Mouse (Mus musculus): ENCODE results near the gene Fam163b.
A peak's percentile ranks its signal among the peaks of the same experiment; 100 is the strongest.

The Fam163b gene

GRCm38 (mm10) chr2:27141950-27142693 lies at the start of gene Fam163b:
Fam163b (minus strand) TSS chr2:27142491.
- peak; percentile 76 for DNase-seq

- no peak for DNase-seq
Measured at GRCm38 (mm10) chr2:27189994-27190393, 47.7 kb upstream of the Fam163b start.

GRCm38 (mm10) chr2:27187531-27187930 lies 45.2 kb upstream of the Fam163b start:
- DNase-seq = no peak

- no peak for DNase-seq
Measured at GRCm38 (mm10) chr2:27183734-27184133, 41.4 kb upstream of the Fam163b start.

- no peak for DNase-seq
Measured at GRCm38 (mm10) chr2:27181907-27182306, 39.6 kb upstream of the Fam163b start.

GRCm38 (mm10) chr2:27179101-27179500 lies 36.8 kb upstream of the Fam163b start:
- DNase-seq = peak; percentile 49

- no peak for DNase-seq
Measured at GRCm38 (mm10) chr2:27175696-27176267, 33.5 kb upstream of the Fam163b start.

GRCm38 (mm10) chr2:27174242-27174641 lies 32.0 kb upstream of the Fam163b start:
- no peak for DNase-seq

GRCm38 (mm10) chr2:27166999-27167398 lies 24.7 kb upstream of the Fam163b start:
- peak; percentile 48 for DNase-seq

- peak; percentile 41 for DNase-seq
Measured at GRCm38 (mm10) chr2:27166074-27166473, 23.8 kb upstream of the Fam163b start.

- DNase-seq = peak; percentile 79
Measured at GRCm38 (mm10) chr2:27164796-27165590, 22.7 kb upstream of the Fam163b start, which contains the start of gene Dbh. Dbh (plus strand) TSS chr2:27165233.

GRCm38 (mm10) chr2:27163851-27164250 lies 21.6 kb upstream of the Fam163b start:
- peak; percentile 38 for DNase-seq

- no peak for DNase-seq
Measured at GRCm38 (mm10) chr2:27162656-27163055, 20.4 kb upstream of the Fam163b start.

GRCm38 (mm10) chr2:27161526-27161925 lies 19.2 kb upstream of the Fam163b start:
- no peak for DNase-seq

- DNase-seq = no peak
Measured at GRCm38 (mm10) chr2:27156596-27156995, 14.3 kb upstream of the Fam163b start.

- no peak for DNase-seq
Measured at GRCm38 (mm10) chr2:27154466-27155185, 12.3 kb upstream of the Fam163b start.

- no peak for DNase-seq
Measured at GRCm38 (mm10) chr2:27149457-27149856, 7.2 kb upstream of the Fam163b start.

- DNase-seq = no peak
Measured at GRCm38 (mm10) chr2:27146840-27147239, 4.5 kb upstream of the Fam163b start.

- no peak for DNase-seq
Measured at GRCm38 (mm10) chr2:27144957-27145356, 2.7 kb upstream of the Fam163b start.

GRCm38 (mm10) chr2:27138356-27138755 lies 3.9 kb downstream of the Fam163b start:
- DNase-seq = no peak

GRCm38 (mm10) chr2:27136789-27137188 lies 5.5 kb downstream of the Fam163b start:
- no peak for DNase-seq

GRCm38 (mm10) chr2:27136336-27136735 lies 6.0 kb downstream of the Fam163b start:
- no peak for DNase-seq

- no peak for DNase-seq
Measured at GRCm38 (mm10) chr2:27135935-27136334, 6.4 kb downstream of the Fam163b start.

Measured in right cerebral cortex, postnatal 25 days (tissue).